Mouse (Mus musculus): ENCODE measurements around the gene Prkch.

Prkch gene

DNA sequence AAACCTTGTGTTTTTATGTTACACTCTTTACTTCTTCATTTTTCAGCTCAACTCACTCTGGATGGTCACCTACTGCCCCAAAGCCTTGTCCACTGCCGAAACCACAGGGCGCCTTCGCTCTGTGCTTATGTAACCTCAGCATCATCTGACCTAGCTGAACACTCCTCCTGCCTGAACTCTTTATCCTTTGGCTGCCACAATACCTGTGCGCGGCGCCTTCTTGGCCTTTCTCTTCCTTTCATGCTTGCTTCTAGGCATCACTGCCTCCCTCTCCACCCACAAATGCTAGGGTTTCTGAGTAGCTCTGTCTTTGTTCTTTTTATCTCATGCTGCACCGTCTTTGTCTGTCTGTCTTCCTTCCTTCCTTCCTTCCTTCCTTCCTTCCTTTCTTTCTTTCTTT, 3.8 kb upstream of the Prkch start:
- no peak for DNase-seq (ENCODE audit: low spot score in 2 of 2)

DNA sequence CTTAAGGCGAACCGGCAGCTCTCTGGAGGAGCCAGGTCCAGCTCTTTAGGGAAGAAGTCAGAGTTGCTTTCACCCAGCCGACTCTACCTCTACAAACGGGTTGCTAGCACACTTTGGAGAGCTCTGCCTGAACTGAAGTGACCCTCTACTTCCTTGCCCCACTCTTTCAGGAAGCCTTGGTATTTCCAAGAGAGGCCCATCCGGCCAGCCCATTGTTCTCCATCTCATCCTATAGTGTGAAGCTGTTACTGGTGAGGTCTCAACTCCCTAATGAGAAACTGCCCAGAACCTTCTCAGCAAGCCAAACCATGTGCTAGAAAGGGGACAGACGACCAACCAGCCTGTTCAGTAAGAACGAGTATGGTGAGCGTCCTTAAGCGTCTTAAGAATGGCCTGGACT, 1.3 kb upstream of the Prkch start:
- DNase-seq (ENCODE audit: low spot score in 2 of 2): peak; percentile 30 to 64

DNA sequence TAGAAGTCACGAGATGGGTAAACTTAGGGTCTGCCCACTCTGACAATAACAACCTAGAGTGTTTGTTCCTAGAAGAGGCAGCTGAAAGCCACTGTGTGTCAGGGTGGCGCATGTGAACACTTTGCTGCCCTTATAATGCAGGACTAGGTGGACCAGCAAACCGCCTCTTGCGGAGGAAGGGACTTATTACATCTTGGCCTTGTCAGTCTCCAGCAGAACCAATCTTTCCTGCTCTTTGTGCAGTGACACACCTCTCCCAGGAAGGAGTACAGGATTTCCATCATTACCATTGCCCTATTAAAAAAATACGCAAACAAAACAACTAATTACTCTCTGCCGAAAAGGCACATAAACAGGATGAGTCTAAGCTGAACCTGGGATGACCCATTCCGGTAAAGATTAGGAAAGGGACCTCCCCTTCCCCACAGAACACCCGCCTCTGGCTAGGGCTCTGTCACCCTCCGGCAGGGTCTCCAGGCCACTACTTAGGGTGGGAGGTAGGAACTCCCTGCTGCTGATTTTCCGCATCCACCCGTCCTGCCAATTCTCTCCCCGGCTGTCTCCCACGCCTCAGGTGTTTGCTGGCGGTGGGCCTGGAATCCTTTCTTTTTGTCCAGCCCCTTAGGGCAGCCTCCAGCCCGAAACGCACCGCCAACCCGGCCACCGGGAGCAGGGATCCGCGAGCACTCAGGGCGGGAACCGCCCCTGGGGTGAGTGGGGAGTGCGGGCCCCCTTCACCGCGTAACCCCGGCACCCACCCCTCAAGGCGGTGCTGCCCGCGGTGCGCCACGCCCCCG, 585 bp upstream of the Prkch start:
- peak; percentile 47 to 74 for DNase-seq (ENCODE audit: low spot score in 2 of 2)

DNA sequence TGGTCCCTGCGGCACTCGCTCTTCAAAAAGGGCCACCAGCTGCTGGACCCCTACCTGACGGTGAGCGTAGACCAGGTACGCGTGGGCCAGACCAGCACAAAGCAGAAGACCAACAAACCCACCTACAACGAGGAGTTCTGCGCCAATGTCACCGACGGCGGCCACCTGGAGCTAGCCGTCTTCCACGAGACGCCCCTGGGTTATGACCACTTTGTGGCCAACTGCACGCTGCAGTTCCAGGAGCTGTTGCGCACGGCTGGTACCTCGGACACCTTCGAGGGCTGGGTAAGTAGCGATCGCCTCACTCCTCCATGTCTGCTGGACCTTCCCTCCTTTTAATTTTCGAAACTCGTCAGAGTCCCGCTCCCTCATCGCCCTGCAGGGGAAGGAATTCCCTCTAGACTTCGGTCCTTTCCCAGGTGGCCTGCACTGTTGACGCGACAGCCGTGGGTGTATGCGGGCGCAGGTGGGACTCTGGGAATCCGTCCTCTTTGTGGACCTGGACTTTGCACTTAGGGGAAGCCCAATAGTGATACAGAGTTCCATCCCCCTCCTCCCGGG, 725 bp downstream of the Prkch start:
- no peak for DNase-seq (ENCODE audit: low spot score in 2 of 2)

DNA sequence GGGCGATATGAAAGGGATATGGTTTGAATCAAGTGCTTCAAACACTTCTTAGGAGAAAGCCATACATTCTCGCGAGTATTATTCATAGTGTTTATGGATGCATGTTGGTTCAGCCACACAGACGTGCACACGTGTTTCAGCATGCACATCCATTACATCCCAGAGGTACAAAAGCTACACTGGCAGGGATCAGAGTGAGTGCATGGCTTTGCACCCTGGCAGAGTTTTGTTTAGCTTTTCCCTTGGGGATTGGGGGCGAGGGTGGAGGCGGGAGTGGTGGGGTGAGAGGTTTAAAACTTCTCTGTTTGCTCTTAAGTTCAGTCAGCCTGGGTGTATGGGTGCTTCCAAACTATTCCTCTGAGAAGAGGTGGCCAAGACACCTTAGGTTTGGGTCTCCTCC, 1.3 kb downstream of the Prkch start:
- DNase-seq (ENCODE audit: low spot score in 2 of 2): no peak

DNA sequence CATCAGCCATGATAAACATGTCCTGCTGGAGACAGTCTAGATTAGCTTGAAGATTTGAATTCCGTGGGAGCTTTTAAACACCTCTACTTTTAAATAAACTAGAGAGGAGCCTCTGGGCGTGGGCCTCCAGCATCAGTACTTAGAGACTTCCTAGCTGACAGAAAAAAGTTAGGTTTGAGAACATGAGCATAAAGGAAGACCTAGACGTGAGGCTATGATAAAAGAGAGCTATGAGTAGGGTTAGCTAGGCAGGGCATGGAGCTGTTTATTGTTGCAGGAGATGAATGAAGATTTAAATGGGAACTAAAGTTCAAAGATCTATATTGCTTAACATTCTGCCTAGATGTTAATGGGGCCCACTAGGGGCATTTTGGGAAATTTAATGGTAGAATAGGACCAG, 2.7 kb downstream of the Prkch start:
- DNase-seq (ENCODE audit: low spot score in 2 of 2): no peak

DNA sequence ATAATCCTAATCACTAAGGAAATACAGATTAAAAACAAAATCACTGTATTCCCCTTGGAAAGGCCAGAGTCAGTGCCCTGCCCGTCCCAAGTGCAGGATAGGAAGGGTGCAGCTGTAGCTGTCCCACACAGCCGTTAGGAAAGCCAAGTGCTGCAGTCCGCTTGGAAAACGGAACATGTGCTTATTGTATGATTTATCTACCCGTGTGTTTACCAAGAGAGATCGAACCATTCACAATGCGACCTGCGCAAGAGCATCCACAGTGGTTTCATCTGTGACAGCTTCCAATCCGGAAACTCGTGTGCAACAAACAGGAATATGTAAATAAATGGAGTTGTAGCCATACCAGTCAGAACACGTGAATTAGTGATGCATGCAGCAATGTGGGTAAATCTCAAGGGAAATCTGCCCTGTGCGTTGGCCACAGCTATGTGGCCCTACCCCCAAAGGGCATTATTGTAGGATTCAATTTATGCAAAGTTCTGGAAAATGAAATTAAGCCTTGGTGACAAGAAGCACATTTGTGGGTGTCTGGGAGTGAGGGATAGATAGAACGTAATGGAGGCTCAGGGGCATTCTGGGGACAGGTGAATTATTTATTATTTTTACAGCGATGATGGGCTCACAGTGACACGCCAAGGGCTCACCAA, 6.2 kb downstream of the Prkch start:
- no peak for DNase-seq (ENCODE audit: low spot score in 2 of 2)

DNA sequence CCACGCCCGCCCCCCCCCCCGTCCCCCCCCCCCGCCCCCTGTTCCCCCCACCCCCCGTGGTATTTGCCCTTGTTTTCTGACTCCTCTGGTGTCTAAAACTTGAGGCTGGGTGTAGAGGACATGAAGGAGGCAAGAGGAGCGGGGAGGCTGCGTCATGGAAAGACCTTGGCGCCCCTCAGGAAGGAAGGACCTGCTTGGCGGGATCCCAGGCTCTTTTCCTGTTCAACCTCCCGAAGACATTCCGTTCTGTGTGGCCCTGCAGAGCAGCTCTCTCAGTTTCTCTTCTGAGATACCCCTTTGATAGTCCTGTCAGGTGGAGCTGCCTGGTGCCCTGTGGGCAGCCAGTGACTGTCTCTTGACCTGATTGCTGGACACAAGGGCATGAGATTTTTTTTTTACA, 7.0 kb downstream of the Prkch start:
- peak; percentile 85 to 89 for DNase-seq (ENCODE audit: low spot score in 2 of 2)

DNA sequence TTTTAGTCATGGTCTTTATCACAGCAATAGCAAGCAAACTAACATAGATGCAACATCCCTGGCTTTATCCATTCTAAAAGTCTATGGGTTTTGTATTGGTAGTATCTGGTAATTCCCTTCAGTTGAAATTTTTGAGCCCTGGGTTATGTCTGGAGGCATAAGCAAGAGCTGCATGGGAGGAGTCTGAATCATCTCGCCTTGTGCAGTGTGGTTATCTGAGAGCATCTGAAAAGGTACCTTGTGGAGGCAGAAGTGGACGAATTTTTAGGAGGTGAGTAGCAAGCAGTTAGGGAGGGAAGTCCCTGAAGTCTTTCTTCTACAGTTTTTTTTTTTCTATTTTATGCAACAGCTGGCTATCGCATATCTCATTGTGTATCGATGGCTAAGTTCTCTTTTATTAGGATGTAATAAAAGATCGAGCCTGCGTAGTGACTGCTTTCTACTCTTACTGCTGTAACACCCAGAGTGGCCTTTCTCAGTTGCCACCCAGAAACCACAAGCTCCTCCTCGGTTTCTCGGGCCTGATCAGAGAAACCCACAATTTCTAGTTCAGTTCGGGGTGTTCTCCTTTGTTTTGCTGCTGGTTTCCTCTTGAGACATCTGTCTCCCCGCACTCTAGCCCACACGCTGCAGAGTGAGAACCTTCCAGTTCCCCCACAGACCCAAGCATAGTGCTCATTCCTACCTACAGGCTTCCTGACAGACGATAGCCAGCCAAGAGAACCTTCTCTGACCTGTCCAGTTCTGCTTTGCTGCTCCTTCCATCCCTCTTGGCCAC, 8.6 kb downstream of the Prkch start:
- no peak for DNase-seq (ENCODE audit: low spot score in 2 of 2)

DNA sequence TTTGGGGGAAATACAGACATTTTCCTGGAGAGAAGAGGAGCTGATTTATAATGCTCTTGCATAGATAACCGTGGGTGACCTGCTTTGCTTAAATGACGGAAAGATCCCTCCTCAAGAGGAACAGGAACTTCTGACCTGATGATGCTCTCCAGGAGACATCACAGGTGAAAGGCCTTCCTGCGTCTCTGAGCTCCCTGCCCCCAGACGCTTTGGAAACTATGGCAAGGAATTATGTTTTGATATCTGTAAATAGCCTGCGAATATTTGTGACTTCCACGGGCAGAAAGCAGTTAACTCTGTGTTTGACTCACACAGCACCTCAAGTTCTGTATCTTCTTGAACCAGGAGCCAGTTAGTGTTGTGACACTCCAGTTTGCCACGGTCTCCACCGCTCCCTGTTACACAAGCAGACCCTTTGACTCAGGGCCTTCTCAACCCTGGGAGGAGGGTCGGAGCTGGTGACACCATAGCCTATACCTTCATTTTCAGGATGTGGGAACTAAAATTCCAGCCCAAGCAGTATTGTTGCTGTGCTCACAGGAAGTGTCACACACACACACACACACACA, 9.7 kb downstream of the Prkch start:
- no peak for DNase-seq (ENCODE audit: low spot score in 2 of 2)

DNA sequence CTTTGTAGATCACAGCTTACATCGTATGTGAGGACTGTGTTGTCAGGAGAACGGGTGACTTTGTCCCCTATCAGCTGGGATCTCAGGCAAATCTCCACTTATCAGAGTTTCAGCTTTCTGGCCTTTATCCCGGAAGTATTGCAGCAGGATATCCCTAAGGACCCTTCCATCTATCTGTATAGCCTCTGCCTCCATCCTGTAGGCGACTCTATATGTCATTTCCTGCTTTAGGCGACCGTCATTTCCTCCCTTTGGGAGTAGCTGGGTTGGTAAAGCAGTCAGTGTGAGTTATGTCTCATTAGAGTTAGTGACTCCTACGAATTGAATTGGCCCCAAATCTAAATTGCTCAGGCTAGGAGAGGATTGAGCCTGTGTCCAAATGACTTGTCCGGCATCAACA, 10.6 kb downstream of the Prkch start:
- DNase-seq (ENCODE audit: low spot score in 2 of 2): no peak

DNA sequence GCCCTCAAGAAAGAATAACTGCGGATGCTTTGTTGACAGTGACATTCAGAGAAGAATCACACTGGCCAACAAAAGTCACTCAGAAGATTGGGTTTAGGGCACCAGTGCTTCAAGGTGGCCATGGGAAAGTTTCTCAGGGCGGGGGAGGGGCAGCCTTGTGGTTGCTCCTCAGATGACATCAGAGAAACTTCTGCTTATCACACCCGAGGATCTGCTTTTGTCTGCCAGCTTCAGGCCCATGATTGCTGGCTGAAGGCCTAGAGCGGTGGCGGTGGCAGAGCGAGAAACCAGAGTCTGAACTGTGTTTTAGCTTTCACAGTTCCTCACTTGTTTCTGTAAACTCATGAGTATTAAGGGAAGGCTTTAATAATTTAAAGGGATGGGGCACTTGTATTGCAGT, 13.6 kb downstream of the Prkch start:
- peak in 1 of 2 experiments; percentile 41 for DNase-seq (ENCODE audit: low spot score in 2 of 2)

DNA sequence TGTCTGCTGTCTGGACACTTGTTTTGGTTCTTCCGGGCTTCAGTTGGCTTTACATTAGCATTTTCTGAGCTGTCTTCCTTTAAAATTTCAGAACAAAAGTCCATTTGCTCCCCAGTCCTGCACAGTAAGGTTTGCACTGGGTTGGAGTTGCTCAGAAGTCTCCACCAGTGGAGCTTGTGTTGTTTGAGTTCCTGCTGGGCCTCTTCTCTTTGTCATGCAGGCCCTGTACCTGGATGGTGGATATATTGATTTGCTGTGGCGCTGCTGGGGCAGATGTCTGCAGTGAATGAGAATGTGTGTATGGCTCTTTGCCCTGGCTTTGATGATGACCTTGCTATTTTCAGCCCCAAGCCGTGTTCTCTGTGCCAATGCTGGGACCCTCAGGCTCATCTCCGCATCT, 15.9 kb downstream of the Prkch start:
- DNase-seq (ENCODE audit: low spot score in 2 of 2): no peak

DNA sequence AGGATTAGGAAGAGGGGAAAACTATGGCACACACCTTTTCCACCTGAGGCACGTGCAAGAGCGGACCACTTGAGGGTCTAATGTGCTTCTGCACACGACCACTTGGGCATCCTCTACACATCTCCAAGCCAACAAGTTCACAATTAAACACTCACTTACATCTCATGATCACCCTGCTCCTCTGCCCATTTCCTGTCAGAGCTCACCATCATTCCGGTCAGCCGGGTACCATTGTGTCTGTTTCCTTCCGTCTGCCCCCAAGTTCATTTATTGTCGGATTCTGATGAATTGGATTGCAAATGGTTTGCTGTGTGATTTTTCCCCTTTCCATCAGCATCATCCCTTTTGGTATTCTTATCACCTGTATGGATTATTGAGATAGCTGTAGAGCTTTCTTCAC, 18.4 kb downstream of the Prkch start:
- DNase-seq (ENCODE audit: low spot score in 2 of 2): no peak

DNA sequence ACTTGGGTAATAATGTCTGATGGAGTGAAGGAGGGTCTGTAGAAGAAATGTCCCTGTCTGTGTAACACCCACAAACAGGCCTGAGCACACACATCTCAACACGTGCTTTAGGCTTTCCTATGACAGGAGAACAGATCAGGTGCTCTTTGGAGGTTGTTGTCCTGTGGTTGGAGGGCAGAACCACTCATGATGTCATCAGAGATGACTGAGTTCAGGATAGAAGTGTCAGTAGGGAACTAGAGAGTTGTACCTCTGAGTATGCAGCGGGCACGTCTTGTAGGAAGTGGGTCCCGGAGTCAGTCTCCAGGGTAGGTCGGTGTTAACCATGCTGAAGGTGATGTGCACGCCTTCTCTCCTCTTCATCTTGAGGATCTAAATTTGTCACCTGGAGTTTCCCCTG, 19.1 kb downstream of the Prkch start:
- no peak for DNase-seq (ENCODE audit: low spot score in 2 of 2)

DNA sequence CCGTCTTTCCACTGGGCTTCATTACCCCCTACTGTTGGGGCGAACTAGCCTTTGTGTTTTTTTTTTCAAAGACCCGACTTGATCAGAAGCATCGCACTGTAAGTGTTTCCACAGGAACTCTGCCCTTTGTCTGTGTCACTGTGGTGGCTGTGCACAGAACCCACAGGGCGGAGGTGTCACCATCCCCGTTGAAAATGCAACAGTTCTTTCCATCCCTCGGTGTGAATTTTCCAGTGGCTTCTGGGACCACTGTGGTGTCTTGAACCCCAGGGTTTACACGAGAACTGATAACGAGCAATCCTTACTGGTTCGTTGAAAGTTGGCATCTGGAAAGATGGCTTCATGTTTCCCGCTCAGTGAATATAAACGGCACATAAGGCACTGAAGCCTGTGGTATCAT, 20.2 kb downstream of the Prkch start:
- DNase-seq (ENCODE audit: low spot score in 2 of 2): no peak

DNA sequence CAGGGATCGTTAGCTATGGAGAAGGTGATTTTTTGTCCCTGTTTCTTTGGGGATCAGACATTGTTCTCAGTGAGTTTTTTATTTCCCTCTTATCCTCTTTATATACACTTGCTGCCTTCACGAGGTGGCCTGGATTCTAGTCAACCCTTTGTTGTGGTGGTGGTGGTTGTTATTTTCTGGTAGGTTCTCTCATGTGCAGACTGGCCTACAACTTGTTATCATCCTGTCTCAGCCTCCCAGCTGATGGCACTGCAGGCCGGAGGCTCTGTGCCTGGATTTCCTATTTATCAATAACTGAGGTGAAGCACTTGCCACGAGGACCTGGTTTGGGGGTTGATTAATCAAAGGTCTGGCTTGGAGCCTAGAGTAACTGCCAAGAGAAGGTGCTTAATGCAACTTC, 20.6 kb downstream of the Prkch start:
- no peak for DNase-seq (ENCODE audit: low spot score in 2 of 2)

DNA sequence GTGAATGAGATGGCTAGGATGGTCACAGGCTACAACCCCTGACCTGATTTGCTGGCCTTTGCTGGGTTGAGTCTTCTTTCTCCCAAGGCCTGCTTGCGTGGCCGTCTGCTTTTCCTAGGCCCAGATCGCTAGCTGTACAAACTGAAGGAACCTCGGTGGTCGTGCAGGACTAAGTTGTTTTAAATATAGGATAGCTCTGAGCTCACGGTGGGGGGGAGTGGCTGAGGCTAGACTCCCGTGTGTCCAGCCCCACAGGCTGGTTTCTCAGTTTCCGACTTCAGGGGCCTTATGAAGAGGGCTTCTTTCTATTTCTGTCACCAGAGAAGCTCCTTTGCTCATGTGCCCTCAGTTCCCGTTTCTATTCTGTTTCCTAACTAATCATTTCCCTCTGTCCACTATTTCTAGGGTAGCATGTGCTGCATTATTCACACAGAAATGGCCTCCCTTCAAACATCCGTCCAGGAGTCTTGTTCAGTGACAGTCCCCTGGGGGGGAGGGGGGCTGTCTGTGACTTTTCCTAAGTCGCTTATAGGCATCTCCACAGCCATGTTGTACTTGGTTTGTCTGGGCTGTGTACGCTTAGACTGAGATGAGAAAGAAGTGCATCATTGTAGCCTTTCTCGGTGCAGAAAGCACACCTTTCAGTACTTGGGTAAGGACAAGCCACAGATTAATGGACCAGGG, 22.9 kb downstream of the Prkch start:
- DNase-seq (ENCODE audit: low spot score in 2 of 2): no peak

DNA sequence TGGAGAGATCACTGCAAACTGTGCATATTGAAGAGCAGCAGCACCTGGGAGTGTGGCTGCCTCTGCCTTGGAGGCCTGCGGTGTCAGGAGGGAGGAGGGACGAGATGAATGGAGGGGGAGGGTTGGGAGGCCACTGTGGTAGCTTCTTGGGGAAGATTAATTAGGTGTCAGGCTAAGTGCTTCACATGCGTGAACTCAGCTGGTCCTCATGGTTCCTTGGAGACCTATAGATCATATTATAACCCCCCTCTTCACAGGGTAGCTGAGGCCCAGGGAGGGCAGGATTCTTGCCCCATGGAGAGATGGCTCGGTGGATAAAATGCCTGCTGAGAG, 23.4 kb downstream of the Prkch start:
- DNase-seq (ENCODE audit: low spot score in 2 of 2): no peak

DNA sequence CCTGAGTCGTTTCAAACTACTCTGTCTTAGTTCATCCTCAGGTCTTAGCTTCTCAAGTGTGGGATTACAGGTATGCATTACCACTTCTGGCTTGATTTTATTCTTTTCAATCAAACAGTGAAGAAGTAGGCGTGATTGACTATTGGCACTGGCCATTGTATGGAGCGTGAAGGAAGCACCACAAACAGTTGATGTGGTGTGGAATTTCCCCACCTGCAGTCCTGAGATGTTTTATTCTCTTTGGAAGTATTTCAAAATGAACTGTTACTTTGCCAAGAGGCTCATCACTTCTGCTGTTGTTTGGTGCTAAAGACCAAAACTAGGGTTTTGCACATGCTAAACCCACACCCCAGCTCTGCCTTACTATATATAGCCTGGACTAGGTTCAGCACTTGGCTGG, 24.7 kb downstream of the Prkch start:
- DNase-seq (ENCODE audit: low spot score in 2 of 2): no peak

DNA sequence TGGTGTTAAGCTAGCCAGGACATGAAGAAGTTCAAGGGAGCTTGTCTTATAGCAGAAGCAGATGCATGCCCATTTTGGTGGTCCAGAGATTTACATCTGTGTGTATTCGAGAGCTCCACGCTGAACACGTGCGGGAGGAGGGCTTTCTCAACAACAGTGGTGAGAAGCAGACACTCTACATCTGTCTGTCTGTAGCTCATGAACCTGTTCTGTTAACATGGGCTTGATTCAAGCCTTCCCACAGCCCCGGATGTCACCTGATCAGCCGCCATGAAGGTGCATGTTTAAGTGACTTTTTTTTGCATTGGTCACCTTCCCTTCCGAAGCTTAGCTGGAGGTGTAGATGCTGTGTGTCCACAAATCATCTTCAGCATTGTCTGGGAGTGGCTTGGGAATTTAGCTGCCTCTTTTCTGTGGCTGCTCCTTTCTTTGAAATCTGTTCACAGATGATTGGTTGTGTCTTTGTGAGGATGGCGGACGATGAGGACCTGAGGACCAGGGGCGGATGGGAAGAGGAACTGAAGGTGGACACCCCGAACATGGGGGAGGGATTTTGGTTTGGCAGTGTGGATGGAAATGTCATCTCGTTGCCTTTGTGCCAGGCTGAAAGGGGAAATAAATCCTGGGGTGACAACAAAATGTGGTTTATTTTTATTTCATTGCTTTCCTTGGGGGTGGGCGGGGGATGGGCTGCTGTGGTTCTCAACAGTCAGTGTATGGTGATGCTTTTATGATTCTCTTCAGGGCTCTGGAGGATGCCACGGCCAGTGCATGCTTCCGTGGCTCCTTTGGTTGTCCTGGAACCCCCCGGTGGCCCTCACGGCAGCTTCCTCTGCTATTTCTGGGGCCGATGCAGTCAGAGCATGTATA, 25.3 kb downstream of the Prkch start:
- DNase-seq (ENCODE audit: low spot score in 2 of 2): peak in 1 of 2 experiments; percentile 48
